ENCODE assay signal across 9 mouse cellular contexts in the genomic region with DNA sequence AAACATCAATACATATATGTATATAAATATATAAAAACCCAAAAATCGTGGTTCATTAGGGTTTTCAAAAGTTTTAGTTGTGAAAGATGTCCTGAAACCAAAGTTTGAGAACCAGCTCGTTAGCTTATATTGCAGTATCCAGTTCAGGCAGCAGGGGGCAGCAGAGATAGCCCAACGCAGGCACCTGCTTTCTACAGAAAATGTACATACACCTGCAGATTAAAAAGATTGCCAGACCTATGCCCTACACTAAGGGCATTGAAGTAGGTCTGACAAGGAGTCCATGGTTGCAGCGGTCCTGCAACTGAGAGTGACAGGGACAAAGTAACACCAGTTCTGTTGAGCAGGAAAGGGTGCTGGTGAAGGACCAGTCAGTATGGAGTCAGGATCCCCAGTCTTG. TPM values are rescaled to one million over a fixed set of nuclear protein-coding genes. Genes with fewer than 3 reads are reported as not detected.
A peak's percentile ranks its signal among the peaks of the same experiment; 100 is the strongest.
DNase-seq lines count a peak whose midpoint lies in the region; ATAC-seq and TF ChIP-seq lines count a peak whose summit lies in the region.
"Had no signal": no experiment of that assay in that cellular context is flagged by ENCODE, and none has a peak within 500 bp of the region (broad histone marks: within the 10 kb centered on the region; RNA-seq: fewer than 3 reads in every experiment).

No protein-coding gene starts in this region.

- DNase-seq in heart, adult 2 months = peak; percentile 62 to 87
- peak; percentile 82 to 86 for DNase-seq in CD8-positive naive resting alpha-beta T cell, adult 2 months (ENCODE audit: low read depth in 2 of 2, low spot score in 2 of 2)
- peak; percentile 24 for DNase-seq in c-Kit-negative CD71-positive TER-119-positive erythroid progenitor cells, embryonic 14.5 days (ENCODE audit: low read depth, low spot score)
- peak; percentile 61 to 70 for DNase-seq in gastrocnemius, postnatal 36 days
- peak; percentile 76 for DNase-seq in left cerebral cortex, postnatal 4 days
- DNase-seq in ovary, postnatal 36 days (ENCODE audit: low spot score) = peak; percentile 66
- peak; percentile 91 for DNase-seq in thymus, postnatal 4 days

- H3K4me1 ChIP-seq in heart, adult 2 months (ENCODE audit: control insufficient read depth, insufficient read depth, low read length) = peaks cover 2% of the 10 kb centered on the region; the same call in 1 of the 2 replicates
- peaks cover 22% of the 10 kb centered on the region for H3K4me1 ChIP-seq in heart, embryonic 12.5 days (replicated peaks)

- no peak overlapping the region for H3K4me3 ChIP-seq in heart, adult 2 months
- no peak overlapping the region for H3K4me3 ChIP-seq in heart, embryonic 12.5 days
- H3K4me3 ChIP-seq: stomach, embryonic 15.5 days had no signal

- no peak for TF ChIP-seq POLR2A in heart, adult 2 months (IDR thresholded peaks at IDR 0.05; ENCODE audit: insufficient read depth, low read depth, low read length)

- no peak overlapping the region for H3K27ac ChIP-seq in heart, adult 2 months
- H3K27ac ChIP-seq in heart, embryonic 12.5 days (ENCODE audit: poor library complexity, severe bottlenecking) = no peak overlapping the region
- H3K27ac ChIP-seq: stomach, embryonic 15.5 days had no signal

- H3K9me3 ChIP-seq in heart, embryonic 12.5 days (replicated peaks) = no peaks in the 10 kb centered on the region; the same call in 1 of the 2 replicates
- H3K9me3 ChIP-seq: stomach, embryonic 15.5 days had no signal

- intact Hi-C loops in heart, adult 2 months (cut with DNase I) = loop anchor here (1.0 to 10.0 kb wide), 2 partner anchors 75 to 179 kb away; no protein-coding TSS in a partner anchor
- intact Hi-C loops in gastrocnemius, postnatal 36 days (cut with DNase I) = no loop called here
- intact Hi-C loops in left cerebral cortex, postnatal 4 days (cut with DNase I) = loop anchor here (1.0 kb wide), 1 partner anchor 76 kb away; no protein-coding TSS in a partner anchor

- TF ChIP-seq EP300 in heart, adult 2 months (IDR thresholded peaks at IDR 0.05; ENCODE audit: insufficient read depth, low read depth, low read length) = peak; percentile 80

- no peak; the same call in 1 of the 2 replicates for TF ChIP-seq CTCF in heart, adult 2 months (IDR thresholded peaks at IDR 0.05)

- no peak overlapping the region for H3K9ac ChIP-seq in heart, adult 2 months (ENCODE audit: low read depth, low read length)
- H3K9ac ChIP-seq in heart, embryonic 12.5 days = no peak overlapping the region
- H3K9ac ChIP-seq: stomach, embryonic 15.5 days had no signal

- H3K4me2 ChIP-seq in heart, embryonic 12.5 days = no peak overlapping the region
- H3K4me2 ChIP-seq: stomach, embryonic 15.5 days had no signal

- H3K36me3 ChIP-seq in heart, adult 2 months (ENCODE audit: control insufficient read depth, insufficient read depth, low read length) = no peaks in the 10 kb centered on the region
- no peaks in the 10 kb centered on the region for H3K36me3 ChIP-seq in heart, embryonic 12.5 days
- H3K36me3 ChIP-seq: stomach, embryonic 15.5 days had no signal

- 5% methylated on average over 4 of the region's 4 CpGs for WGBS in heart, adult 2 months
- WGBS in heart, embryonic 12.5 days = 4% methylated on average over 4 of the region's 4 CpGs

- ATAC-seq in heart, embryonic 12.5 days (ENCODE audit: insufficient number of reproducible peaks, low FRiP score) = no peak

- H3K27me3 ChIP-seq in heart, adult 2 months (ENCODE audit: control insufficient read depth, insufficient read depth, low read length) = no peaks in the 10 kb centered on the region
- peaks cover 8% of the 10 kb centered on the region; the same call in 1 of the 2 replicates for H3K27me3 ChIP-seq in heart, embryonic 12.5 days (replicated peaks)
- H3K27me3 ChIP-seq: stomach, embryonic 15.5 days had no signal

- H3K79me2 ChIP-seq in heart, adult 2 months (replicated peaks; ENCODE audit: control insufficient read depth, insufficient read depth, low read length) = no peaks in the 10 kb centered on the region

RNA-seq across cellular contexts. Expression of a gene that starts 5.8 kb away (rescaled TPM):
- total RNA-seq in heart, adult 2 months (2021) = 10 to 100 TPM; 21.5 to 26.3 TPM
- 30.7 and 32.2 TPM in 2 replicates for polyA plus RNA-seq in heart, adult 2 months (2012; rRNA removed)
- 28.5 and 28.8 TPM in 2 replicates for polyA plus RNA-seq in heart, embryonic 12.5 days (2016; fragmentation: Nextera tagmentation; extraction: Ambion mirVana)
- 1 to 10 TPM; 2.6 to 4.6 TPM for total RNA-seq in gastrocnemius, postnatal 36 days (2021)
- 10 to 100 TPM; 54.4 to 63.0 TPM for total RNA-seq in left cerebral cortex, postnatal 4 days (2021)

RNA-seq across cellular contexts. Expression of a gene that starts 22.4 kb away (rescaled TPM):
- total RNA-seq in heart, adult 2 months (2021) = 100 to 1,000 TPM; 214 to 275 TPM
- polyA plus RNA-seq in heart, adult 2 months (2012; rRNA removed) = 193 and 266 TPM in 2 replicates
- polyA plus RNA-seq in heart, embryonic 12.5 days (2016; fragmentation: Nextera tagmentation; extraction: Ambion mirVana) = 1,302 and 1,316 TPM in 2 replicates
- 100 to 1,000 TPM in 1 of 2 experiments, 10 to 100 TPM in 1; 69.4 to 103 TPM for total RNA-seq in gastrocnemius, postnatal 36 days (2021)
- total RNA-seq in left cerebral cortex, postnatal 4 days (2021) = 10 to 100 TPM; 63.7 to 65.6 TPM

Comparison
In these comparisons a context has a peak if more than half of its experiments do, and no peak if none do; other contexts are left out.
1. DNase-seq: peak in every context shown above with its lines; median percentile 91 in thymus, postnatal 4 days; 84 in CD8-positive naive resting alpha-beta T cell, adult 2 months; 76 in left cerebral cortex, postnatal 4 days; 74 in heart, adult 2 months; 66 in ovary, postnatal 36 days; 66 in gastrocnemius, postnatal 36 days; 24 in c-Kit-negative CD71-positive TER-119-positive erythroid progenitor cells, embryonic 14.5 days.